ENCODE assay signal across 8 mouse cellular contexts in the genomic region with DNA sequence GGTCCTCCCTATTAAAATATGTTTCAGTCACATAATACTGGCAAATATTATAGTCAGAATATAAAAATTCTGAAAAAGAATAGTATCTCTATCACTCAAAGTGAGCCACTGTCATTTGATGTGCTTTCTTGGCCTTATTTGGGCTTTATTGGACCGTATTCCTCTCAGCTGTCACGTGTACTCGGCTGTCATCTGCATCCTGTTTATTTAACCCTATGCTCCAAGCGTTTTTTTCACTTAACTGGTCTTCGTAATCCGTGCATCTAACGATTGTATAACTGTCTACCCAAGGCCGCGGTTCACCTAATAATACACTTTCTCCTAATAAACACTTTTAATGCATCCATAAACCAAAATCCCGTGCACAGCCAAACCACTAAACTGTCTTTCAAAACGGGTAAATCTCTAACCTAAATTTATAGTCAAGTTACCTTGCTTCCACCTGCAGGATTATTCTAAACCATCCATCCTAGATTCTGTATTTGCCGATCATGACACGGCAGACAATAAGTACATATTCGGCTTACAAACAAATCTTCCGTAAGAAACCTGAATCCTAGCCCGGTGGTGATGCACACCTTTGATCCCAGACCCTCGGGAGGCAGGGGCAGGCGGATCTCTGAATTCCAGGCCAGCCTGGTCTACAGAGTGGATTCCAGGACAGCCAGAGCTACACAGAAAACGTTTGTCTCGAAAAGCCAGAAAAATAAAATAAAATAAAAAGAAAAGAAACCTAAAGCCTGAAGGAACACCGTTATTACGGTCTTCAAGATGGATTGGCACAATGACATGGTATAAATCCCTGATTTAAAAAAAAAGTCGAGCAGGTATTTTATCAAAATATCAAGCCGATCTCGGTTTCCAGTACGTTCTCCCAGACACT. TPM values are rescaled to one million over a fixed set of nuclear protein-coding genes. Genes with fewer than 3 reads are reported as not detected.
A peak's percentile ranks its signal among the peaks of the same experiment; 100 is the strongest.
DNase-seq lines count a peak whose midpoint lies in the region; ATAC-seq lines count a peak whose summit lies in the region.

No protein-coding gene starts in this region.

- peaks cover 29% of the 10 kb centered on the region for H3K4me1 ChIP-seq in heart, embryonic 13.5 days
- H3K4me1 ChIP-seq in limb, embryonic 15.5 days, result peaks cover 12% of the 10 kb centered on the region; the same call in 1 of the 2 replicates
- H3K4me1 ChIP-seq in neural tube, embryonic 11.5 days (ENCODE audit: control insufficient read depth, insufficient read depth, low read length), result 0 out of 2 replicates have a peak, but pooled peaks cover 6% of the 10 kb centered on the region

- H3K36me3 ChIP-seq in heart, embryonic 13.5 days, result peaks cover 19% of the 10 kb centered on the region
- H3K36me3 ChIP-seq in limb, embryonic 15.5 days, result peaks cover 3% of the 10 kb centered on the region; the same call in 1 of the 2 replicates
- no peaks in the 10 kb centered on the region for H3K36me3 ChIP-seq in neural tube, embryonic 11.5 days (ENCODE audit: control insufficient read depth, insufficient read depth, low read length)

- peak overlapping the region; percentile 98 for H3K9ac ChIP-seq in heart, embryonic 13.5 days
- H3K9ac ChIP-seq in limb, embryonic 15.5 days, result peak overlapping the region; percentile 80
- peak overlapping the region; percentile 96 for H3K9ac ChIP-seq in neural tube, embryonic 11.5 days (ENCODE audit: low read length)

- H3K4me3 ChIP-seq in heart, embryonic 13.5 days, result peak overlapping the region; percentile 94
- H3K4me3 ChIP-seq in limb, embryonic 15.5 days, result peak overlapping the region; percentile 71
- H3K4me3 ChIP-seq in neural tube, embryonic 11.5 days (ENCODE audit: low read depth, low read length), result peak overlapping the region; percentile 83

- H3K9me3 ChIP-seq in heart, embryonic 13.5 days, result no peaks in the 10 kb centered on the region
- no peaks in the 10 kb centered on the region for H3K9me3 ChIP-seq in limb, embryonic 15.5 days
- H3K9me3 ChIP-seq in neural tube, embryonic 11.5 days (ENCODE audit: control insufficient read depth, low read length), result no peaks in the 10 kb centered on the region

- no peak for ATAC-seq in heart, embryonic 13.5 days (ENCODE audit: extremely low read depth, insufficient number of reproducible peaks, low FRiP score, low TSS enrichment)
- no peak for ATAC-seq in limb, embryonic 15.5 days (ENCODE audit: insufficient number of reproducible peaks, low FRiP score, low TSS enrichment, low read depth)
- ATAC-seq in neural tube, embryonic 11.5 days (ENCODE audit: insufficient read depth, low FRiP score, low TSS enrichment), result no peak
- no peak for ATAC-seq in megakaryocyte progenitor cell, adult 5-6 weeks (replicated peaks; ENCODE audit: poor library complexity)

- H3K4me2 ChIP-seq in heart, embryonic 13.5 days, result peak overlapping the region; percentile 80
- peak overlapping the region; percentile 76 for H3K4me2 ChIP-seq in limb, embryonic 15.5 days
- H3K4me2 ChIP-seq in neural tube, embryonic 11.5 days (ENCODE audit: low read depth), result peak overlapping the region; percentile 82

- no peaks in the 10 kb centered on the region for H3K27me3 ChIP-seq in heart, embryonic 13.5 days (replicated peaks)
- H3K27me3 ChIP-seq in limb, embryonic 15.5 days, result no peaks in the 10 kb centered on the region
- no peaks in the 10 kb centered on the region for H3K27me3 ChIP-seq in neural tube, embryonic 11.5 days (ENCODE audit: control insufficient read depth, insufficient read depth, low read length)

- WGBS in heart, embryonic 13.5 days, result 39% methylated on average over 26 of the region's 26 CpGs
- 21% methylated on average over 26 of the region's 26 CpGs for WGBS in limb, embryonic 15.5 days
- 46% methylated on average over 26 of the region's 26 CpGs for WGBS in neural tube, embryonic 11.5 days

- peak; percentile 25 to 45 for DNase-seq in cerebellum, postnatal 10 days
- no peak for DNase-seq in cerebellum, adult 11-12 months
- DNase-seq in MEL-GATA-1-ER (ENCODE audit: extremely low read depth, low read depth), result peak; percentile 15
- DNase-seq in neural tube, embryonic 11.5 days (ENCODE audit: low spot score), result peak; percentile 19
- DNase-seq in urinary bladder, postnatal 25 days (ENCODE audit: low spot score), result no peak

- H3K27ac ChIP-seq in heart, embryonic 13.5 days (replicated peaks), result peak overlapping the region; percentile 98
- H3K27ac ChIP-seq in limb, embryonic 15.5 days, result peak overlapping the region; percentile 97
- H3K27ac ChIP-seq in neural tube, embryonic 11.5 days (ENCODE audit: low read depth, low read length), result peak overlapping the region; percentile 96

RNA-seq across cellular contexts. Expression of gene Ate1, which starts 1.7 kb away (rescaled TPM):
- polyA plus RNA-seq in heart, embryonic 13.5 days (2015; fragmentation: Nextera tagmentation; extraction: Ambion mirVana), result 49.6 and 59.6 TPM in 2 replicates
- 50.8 and 55.7 TPM in 2 replicates for polyA plus RNA-seq in limb, embryonic 15.5 days (2015; fragmentation: Nextera tagmentation; extraction: Ambion mirVana)
- 53.0 and 59.9 TPM in 2 replicates for polyA plus RNA-seq in neural tube, embryonic 11.5 days (2014; fragmentation: Nextera tagmentation; extraction: Ambion mirVana)
- 18.9 and 24.4 TPM in 2 replicates for total RNA-seq in megakaryocyte progenitor cell, adult 5-6 weeks (2015)
- 44.8 and 65.8 TPM in 2 replicates for total RNA-seq in megakaryocyte progenitor cell, adult 5-6 weeks (2017)

RNA-seq across cellular contexts. Expression of gene Nsmce4a, which starts 54.5 kb away (rescaled TPM):
- 124 and 134 TPM in 2 replicates for polyA plus RNA-seq in heart, embryonic 13.5 days (2015; fragmentation: Nextera tagmentation; extraction: Ambion mirVana)
- polyA plus RNA-seq in limb, embryonic 15.5 days (2015; fragmentation: Nextera tagmentation; extraction: Ambion mirVana), result 111 and 125 TPM in 2 replicates
- polyA plus RNA-seq in neural tube, embryonic 11.5 days (2014; fragmentation: Nextera tagmentation; extraction: Ambion mirVana), result 189 and 194 TPM in 2 replicates
- 225 and 235 TPM in 2 replicates for total RNA-seq in megakaryocyte progenitor cell, adult 5-6 weeks (2015)
- total RNA-seq in megakaryocyte progenitor cell, adult 5-6 weeks (2017), result 150 and 207 TPM in 2 replicates

RNA-seq across cellular contexts. Expression of gene Tacc2, which starts 58.8 kb away (rescaled TPM):
- 40.6 and 42.5 TPM in 2 replicates for polyA plus RNA-seq in heart, embryonic 13.5 days (2015; fragmentation: Nextera tagmentation; extraction: Ambion mirVana)
- polyA plus RNA-seq in limb, embryonic 15.5 days (2015; fragmentation: Nextera tagmentation; extraction: Ambion mirVana), result 29.2 and 31.3 TPM in 2 replicates
- polyA plus RNA-seq in neural tube, embryonic 11.5 days (2014; fragmentation: Nextera tagmentation; extraction: Ambion mirVana), result 56.6 and 62.6 TPM in 2 replicates
- total RNA-seq in megakaryocyte progenitor cell, adult 5-6 weeks (2015), result 7.4 and 10.5 TPM in 2 replicates
- total RNA-seq in megakaryocyte progenitor cell, adult 5-6 weeks (2017), result 2.2 and 6.9 TPM in 2 replicates

Comparison
In these comparisons a context has a peak if more than half of its experiments do, and no peak if none do; other contexts are left out.
1. DNase-seq: peak in cerebellum, postnatal 10 days (2 of 2), MEL-GATA-1-ER (single experiment) and neural tube, embryonic 11.5 days (single experiment); none in cerebellum, adult 11-12 months (single experiment) and urinary bladder, postnatal 25 days (single experiment).
2. Peak in every context shown above with its lines, with median percentiles within 50 percentile points of each other: H3K27ac ChIP-seq, H3K4me2 ChIP-seq, H3K4me3 ChIP-seq and H3K9ac ChIP-seq.